Mouse (Mus musculus) spleen, embryonic (tissue): ENCODE measurements around the gene Olfr955.

Experiments used
- CTCF ChIA-PET: fragments of 350-600 bp; sonication (Branson Sonifier 250); formaldehyde crosslinking; loops from one replicate; lab custom pipeline; 2022; lab: Charles Lee

Gene Olfr955

DNA sequence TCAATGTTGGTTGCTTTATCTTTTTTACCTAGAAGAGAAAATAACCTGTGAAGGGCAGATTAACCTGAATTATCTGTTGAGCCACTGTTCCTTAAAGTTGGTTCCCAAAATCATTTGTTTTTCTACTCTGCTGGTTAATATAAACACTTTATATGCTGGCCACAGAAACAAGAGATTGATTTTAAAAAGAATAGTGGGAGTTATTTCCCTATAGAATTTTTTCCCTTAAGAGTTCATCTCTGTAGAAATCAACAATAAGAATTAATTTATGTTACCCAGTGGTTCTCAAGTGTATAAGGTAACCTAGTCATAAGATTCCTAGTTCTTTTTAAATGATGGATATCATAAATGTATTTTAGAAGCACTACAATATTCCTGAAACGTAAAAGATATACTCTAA lies at the start of gene Olfr955:
TSS of gene Olfr955 (minus strand) at position 101 of the 400 bp plus-strand sequence.
- CTCF ChIA-PET, result no interaction called here

- CTCF ChIA-PET, result no interaction called here
Measured at GRCm38 (mm10) chr9:39518595-39518994, 46.9 kb upstream of the Olfr955 start.

DNA sequence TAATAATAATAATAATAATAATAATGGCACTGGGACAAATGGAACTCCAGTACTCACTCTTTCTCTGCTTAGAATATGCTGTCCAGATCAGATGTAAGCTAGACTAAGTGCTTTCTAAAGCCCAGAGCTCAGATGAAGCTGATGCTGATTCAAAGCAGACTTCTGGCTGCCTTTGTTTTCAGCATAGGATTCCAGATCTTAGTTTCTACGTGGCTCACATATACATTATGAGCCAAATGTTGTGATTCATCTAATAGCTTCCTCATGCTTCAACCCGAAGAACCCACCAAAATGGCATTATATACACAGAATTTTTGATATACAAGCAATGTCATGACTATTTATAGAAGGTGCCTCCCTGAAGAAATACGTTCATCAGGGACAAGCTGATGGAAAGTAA lies 43.8 kb upstream of the Olfr955 start, which contains the start of gene Olfr957:
TSS of gene Olfr957 (minus strand) at position 279 of the 400 bp plus-strand sequence.
- CTCF ChIA-PET, result no interaction called here

DNA sequence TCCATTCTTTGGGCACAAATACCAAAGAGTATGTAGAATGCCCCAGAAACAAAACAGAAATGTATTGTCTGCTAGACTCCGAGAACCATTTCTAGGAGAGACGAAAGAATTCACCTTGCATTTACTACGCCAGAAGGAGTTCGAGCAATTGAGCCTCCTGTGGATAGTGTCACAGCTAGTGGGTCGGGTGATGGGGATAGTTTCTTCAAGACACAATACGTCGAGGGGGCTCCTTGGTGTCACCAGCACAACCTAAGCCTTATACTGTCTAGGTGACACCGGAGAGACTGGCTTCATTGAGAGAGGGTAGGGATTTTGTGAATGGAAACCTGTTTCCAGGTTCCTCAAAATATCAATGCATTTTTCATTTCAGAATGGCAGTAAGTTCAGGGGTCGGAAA lies 37.7 kb upstream of the Olfr955 start:
- CTCF ChIA-PET, result no interaction called here

DNA sequence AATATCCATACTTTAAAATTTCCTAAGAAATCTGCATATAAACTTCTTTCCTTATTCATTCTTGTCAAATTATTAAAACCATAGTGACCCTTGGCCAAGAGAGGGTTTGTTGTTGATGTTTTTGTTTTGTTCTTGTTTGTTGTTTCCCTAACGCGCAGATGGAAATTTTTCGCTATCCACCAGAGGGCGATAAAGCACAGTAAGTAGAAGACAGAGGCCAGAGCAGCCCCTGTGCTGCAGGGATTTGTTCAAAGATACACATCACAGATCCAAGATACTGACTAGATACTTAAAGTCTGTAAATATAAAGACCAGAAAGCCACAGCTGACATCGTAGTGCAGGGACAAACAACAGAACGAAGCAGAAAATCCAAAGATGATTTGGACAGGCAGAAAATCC lies 37.3 kb upstream of the Olfr955 start:
- CTCF ChIA-PET, result no interaction called here

GRCm38 (mm10) chr9:39493895-39494294 lies 22.2 kb upstream of the Olfr955 start, which contains the start of gene Olfr44:
Gene Olfr44, minus strand, starts transcription at chr9:39493995.
- CTCF ChIA-PET, result interaction anchor here (0.5 kb wide), 1 partner anchor 15 kb away, joined by 4 read pairs; no protein-coding TSS in a partner anchor

DNA sequence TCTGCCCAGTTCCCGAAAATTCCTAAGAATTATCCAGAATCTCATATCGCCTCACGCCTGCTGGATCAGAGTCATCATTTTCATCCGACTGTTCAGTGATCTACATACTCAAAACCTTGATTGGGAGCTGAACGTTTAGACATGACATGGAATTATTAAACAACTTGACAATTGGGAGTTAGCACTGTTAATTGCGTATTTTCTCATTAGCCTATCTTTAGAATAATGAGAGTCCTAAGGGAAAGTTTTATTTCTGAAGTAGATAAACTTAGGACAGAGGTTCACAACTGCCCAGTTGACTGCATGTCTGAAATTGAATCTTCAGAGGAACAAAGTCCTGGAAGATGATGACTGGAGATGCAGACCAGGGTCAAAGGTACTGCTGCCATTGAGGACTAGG lies 15.3 kb downstream of the Olfr955 start, which contains the start of gene Olfr954:
TSS of gene Olfr954 (plus strand) at position 301 of the 400 bp plus-strand sequence.
- CTCF ChIA-PET, result no interaction called here

GRCm38 (mm10) chr9:39427048-39427447 lies 44.7 kb downstream of the Olfr955 start, which contains the start of gene Olfr952:
Gene Olfr952, minus strand, starts transcription at chr9:39427148.
- CTCF ChIA-PET, result no interaction called here
